Mouse (Mus musculus) liver, embryonic 11.5 days (tissue): ENCODE results near the gene Rasgrp1. TPM values are rescaled to one million over a fixed set of nuclear protein-coding genes. Genes with fewer than 3 reads are reported as not detected.

Experiments
- ATAC-seq: fragments of 200-750 bp; cut with Nextera tagmentation; replicated peaks from 2 replicates; pipeline ENCODE4 v1.8.0; 2017; ENCODE audit warnings: moderate number of reproducible peaks, mild to moderate bottlenecking, moderate TSS enrichment, moderate library complexity; ENCODE audit not compliant: low FRiP score
- DNase-seq: peaks from one replicate; pipeline ENCODE4 v3.0.0-alpha.2; 2017; ENCODE audit warnings: low spot score
- H3K27ac ChIP-seq: fragments of 300-500 bp; sonication (generic); 2 replicates; pipeline ENCODE4 v1.5.1; 2014; ENCODE audit warnings: mild to moderate bottlenecking, low read depth, low read length, control low read depth
- H3K27me3 ChIP-seq: fragments of 300-500 bp; sonication (generic); replicated peaks from 2 replicates; pipeline ENCODE4 v1.6.1; 2014; ENCODE audit warnings: low read length, mixed read lengths; ENCODE audit not compliant: control insufficient read depth, insufficient read depth
- H3K36me3 ChIP-seq: fragments of 300-500 bp; sonication (generic); 2 replicates; pipeline ENCODE4 v1.6.1; 2014; ENCODE audit warnings: mild to moderate bottlenecking, low read length, moderate library complexity, mixed read lengths; ENCODE audit not compliant: control insufficient read depth, insufficient read depth
- H3K4me1 ChIP-seq: fragments of 300-500 bp; sonication (generic); replicated peaks from 2 replicates; pipeline ENCODE4 v1.6.1; 2014; ENCODE audit warnings: low read length, mixed read lengths; ENCODE audit not compliant: control insufficient read depth, insufficient read depth
- H3K4me2 ChIP-seq: fragments of 300-500 bp; sonication (generic); 2 replicates; pipeline ENCODE4 v1.6.1; 2014; ENCODE audit warnings: mild to moderate bottlenecking, control low read depth, moderate library complexity
- H3K4me3 ChIP-seq: fragments of 300-500 bp; sonication (generic); 2 replicates; pipeline ENCODE4 v1.5.1; 2014; ENCODE audit warnings: low read depth, low read length, control low read depth
- H3K9ac ChIP-seq: fragments of 300-500 bp; sonication (generic); 2 replicates; pipeline ENCODE4 v1.6.1; 2014; ENCODE audit warnings: low read depth, low read length, control low read depth
- H3K9me3 ChIP-seq: fragments of 300-500 bp; sonication (generic); 2 replicates; pipeline ENCODE4 v1.6.1; 2016; ENCODE audit warnings: low read length, inconsistent platforms, mixed read lengths; ENCODE audit not compliant: control insufficient read depth
- WGBS: fragments of 180-500 bp; shearing (Covaris S2); extraction: QIAGEN DNeasy Blood & Tissue Kit; methylation state at CpG from one replicate; pipeline ENCODE4 v1.1.7; 2014; 5-methylcytosine and 5-hydroxymethylcytosine counted together
- polyA plus RNA-seq: library from polyadenylated mRNA; unstranded; fragments of >200 nt; fragmentation: Nextera tagmentation; extraction: Ambion mirVana; gene quantifications from 2 replicates; pipeline ENCODE4 v1.2.1, GENCODE M21; 2014

The Rasgrp1 gene
- polyA plus RNA-seq, 1 experiment from 2014 or later, result 0.62 TPM

- no peak for DNase-seq
- 78% methylated on average over 16 of the region's 16 CpGs for WGBS
- ATAC-seq, result no peak
Measured at GRCm38 (mm10) chr2:117299596-117300448, 43.0 kb downstream of the Rasgrp1 start.

GRCm38 (mm10) chr2:117288291-117288690 lies 54.5 kb downstream of the Rasgrp1 start:
- Histone ChIP-seq H3K4me2 (no peak overlapping the region), H3K9ac (no peak overlapping the region), H3K9me3 (no peaks in the 10 kb centered on the region), H3K27ac (no peak overlapping the region), H3K4me3 (no peak overlapping the region), H3K4me1 (no peaks in the 10 kb centered on the region), H3K36me3 (no peaks in the 10 kb centered on the region), H3K27me3 (no peaks in the 10 kb centered on the region)
- no peak for ATAC-seq
- WGBS, result 87% methylated on average over 7 of the region's 7 CpGs
- DNase-seq, result no peak

More at GRCm38 (mm10) chr2:117299596-117300448, 43.0 kb downstream of the Rasgrp1 start:
- no peaks in the 10 kb centered on the region for H3K36me3 ChIP-seq
- H3K4me3 ChIP-seq, result no peak overlapping the region
- no peak overlapping the region for H3K27ac ChIP-seq
- H3K9me3 ChIP-seq, result no peaks in the 10 kb centered on the region
- no peak overlapping the region for H3K4me2 ChIP-seq
- H3K27me3 ChIP-seq, result no peaks in the 10 kb centered on the region
- H3K4me1 ChIP-seq, result no peaks in the 10 kb centered on the region
- H3K9ac ChIP-seq, result no peak overlapping the region

GRCm38 (mm10) chr2:117263786-117264408 lies 78.9 kb downstream of the Rasgrp1 start:
- DNase-seq (peak; percentile 42), ATAC-seq (peak; percentile 67; the same call in 1 of the 2 replicates)
- Histone ChIP-seq H3K27ac (no peak overlapping the region), H3K4me3 (no peak overlapping the region), H3K9ac (no peak overlapping the region), H3K36me3 (peaks cover 13% of the 10 kb centered on the region), H3K9me3 (no peaks in the 10 kb centered on the region), H3K27me3 (no peaks in the 10 kb centered on the region), H3K4me1 (no peaks in the 10 kb centered on the region), H3K4me2 (no peak overlapping the region)
- 74% methylated on average over 11 of the region's 11 CpGs for WGBS

GRCm38 (mm10) chr2:117262184-117262583 lies 80.6 kb downstream of the Rasgrp1 start:
- H3K4me2 ChIP-seq, result no peak overlapping the region
- H3K4me3 ChIP-seq, result no peak overlapping the region
- H3K27ac ChIP-seq, result no peak overlapping the region
- 84% methylated on average over 5 of the region's 5 CpGs for WGBS
- DNase-seq (no peak), ATAC-seq (no peak)
- H3K9me3 ChIP-seq, result no peaks in the 10 kb centered on the region
- H3K27me3 ChIP-seq, result no peaks in the 10 kb centered on the region
- H3K36me3 ChIP-seq, result peaks cover 8% of the 10 kb centered on the region
- H3K4me1 ChIP-seq, result no peaks in the 10 kb centered on the region
- no peak overlapping the region for H3K9ac ChIP-seq

- Histone ChIP-seq H3K4me2 (no peak overlapping the region), H3K9me3 (no peaks in the 10 kb centered on the region), H3K4me3 (no peak overlapping the region), H3K4me1 (no peaks in the 10 kb centered on the region), H3K9ac (no peak overlapping the region), H3K27me3 (no peaks in the 10 kb centered on the region), H3K27ac (no peak overlapping the region), H3K36me3 (peaks cover 3% of the 10 kb centered on the region; the same call in 1 of the 2 replicates)
- 60% methylated on average over 1 of the region's 1 CpGs for WGBS
- ATAC-seq, result no peak; the same call in 1 of the 2 replicates
- DNase-seq, result no peak
Measured at GRCm38 (mm10) chr2:117257617-117258016, 85.2 kb downstream of the Rasgrp1 start.

GRCm38 (mm10) chr2:117255415-117255814 lies 87.4 kb downstream of the Rasgrp1 start:
- no peak overlapping the region for H3K27ac ChIP-seq
- H3K9ac ChIP-seq, result no peak overlapping the region
- 77% methylated on average over 2 of the region's 2 CpGs for WGBS
- DNase-seq (no peak), ATAC-seq (no peak)
- no peaks in the 10 kb centered on the region for H3K27me3 ChIP-seq
- H3K36me3 ChIP-seq, result peaks cover 3% of the 10 kb centered on the region; the same call in 1 of the 2 replicates
- peaks cover 4% of the 10 kb centered on the region; the same call in 1 of the 2 replicates for H3K4me1 ChIP-seq
- no peak overlapping the region for H3K4me2 ChIP-seq
- H3K4me3 ChIP-seq, result no peak overlapping the region
- no peaks in the 10 kb centered on the region for H3K9me3 ChIP-seq

- Histone ChIP-seq H3K4me3 (peak overlapping the region; percentile 79), H3K9me3 (no peaks in the 10 kb centered on the region), H3K4me2 (peak overlapping the region; percentile 88), H3K27me3 (no peaks in the 10 kb centered on the region), H3K36me3 (no peaks in the 10 kb centered on the region), H3K4me1 (peaks cover 5% of the 10 kb centered on the region; the same call in 1 of the 2 replicates), H3K9ac (peak overlapping the region; percentile 87), H3K27ac (peak overlapping the region; percentile 23; the same call in 1 of the 2 replicates)
- ATAC-seq (peak; percentile 65), DNase-seq (no peak)
- under 1% methylated on average over 24 of the region's 24 CpGs for WGBS
Measured at GRCm38 (mm10) chr2:117250001-117250510, 92.7 kb downstream of the Rasgrp1 start.

- Histone ChIP-seq H3K4me3 (peak within 1 kb of the TSS; percentile 79), H3K4me2 (peak within 1 kb of the TSS; percentile 88), H3K36me3 (no peaks in the 10 kb centered on the region), H3K9me3 (no peaks in the 10 kb centered on the region), H3K27ac (peak within 1 kb of the TSS; percentile 23; the same call in 1 of the 2 replicates), H3K9ac (peak within 1 kb of the TSS; percentile 87), H3K4me1 (peaks cover 5% of the 10 kb centered on the region; the same call in 1 of the 2 replicates), H3K27me3 (no peaks in the 10 kb centered on the region)
- WGBS, result under 1% methylated on average over 33 of the region's 33 CpGs
- ATAC-seq, result peak; percentile 93
- peak; percentile 92 for DNase-seq
Measured at GRCm38 (mm10) chr2:117249255-117250000, 93.4 kb downstream of the Rasgrp1 start, which contains the start of gene Fam98b. Gene Fam98b (plus strand): TSS chr2:117249739.
